Mouse (Mus musculus) heart, postnatal 25 days (tissue): ENCODE results near the gene Gpr108. TPM values are rescaled to one million over a fixed set of nuclear protein-coding genes. Genes with fewer than 3 reads are reported as not detected.
A peak's percentile ranks its signal among the peaks of the same experiment; 100 is the strongest.
"Not testable (repeated sequence)": the region's sequence is repeated elsewhere in the genome, so short reads cannot be mapped to it uniquely, and the experiment has no call there.

Experiments
- DNase-seq: peaks from one replicate; pipeline ENCODE4 v3.0.0; 2022; ENCODE audit warnings: low spot score
- intact Hi-C: fragments of 180-260 bp; cut with DNase I; formaldehyde crosslinking; loops from one replicate; pipeline ENCODE4 v1.15.1; 2025
- total RNA-seq, 2 experiments: library from RNA; stranded (reverse); gene quantifications; 2 replicates each; pipeline ENCODE4 v1.2.3; 2021

The Gpr108 gene
- total RNA-seq: 10 to 100 TPM; 26.1 to 29.5 TPM

DNA sequence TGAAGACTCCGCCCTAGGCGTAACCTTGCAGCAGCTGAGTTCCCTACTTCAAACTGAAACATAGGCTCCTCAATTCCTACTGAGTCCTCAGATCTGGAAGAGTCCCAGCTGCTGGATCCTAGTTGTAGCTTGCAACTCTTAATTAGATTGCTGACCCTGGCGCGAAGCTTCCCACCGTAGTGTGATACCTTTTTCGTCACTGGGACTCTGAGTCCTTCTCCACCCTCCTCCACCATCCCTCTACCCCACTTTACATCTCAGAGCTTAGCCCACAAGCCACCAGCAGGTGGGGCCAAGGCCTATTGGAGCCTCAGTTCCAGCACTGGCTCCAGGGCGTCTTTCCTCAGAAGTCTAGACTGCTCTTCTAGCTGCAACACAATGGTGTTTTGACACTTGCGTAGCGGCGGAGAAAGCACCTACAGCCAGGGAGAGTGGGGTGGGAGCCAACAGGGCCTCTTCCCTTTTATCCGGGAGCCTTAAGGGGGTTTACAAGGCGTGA is at the start of gene Gpr108:
TSS of gene Gpr108 (minus strand) at position 246 of the 499 bp plus-strand sequence.
- intact Hi-C loops: no loop called here
- peak; percentile 79 for DNase-seq

DNA sequence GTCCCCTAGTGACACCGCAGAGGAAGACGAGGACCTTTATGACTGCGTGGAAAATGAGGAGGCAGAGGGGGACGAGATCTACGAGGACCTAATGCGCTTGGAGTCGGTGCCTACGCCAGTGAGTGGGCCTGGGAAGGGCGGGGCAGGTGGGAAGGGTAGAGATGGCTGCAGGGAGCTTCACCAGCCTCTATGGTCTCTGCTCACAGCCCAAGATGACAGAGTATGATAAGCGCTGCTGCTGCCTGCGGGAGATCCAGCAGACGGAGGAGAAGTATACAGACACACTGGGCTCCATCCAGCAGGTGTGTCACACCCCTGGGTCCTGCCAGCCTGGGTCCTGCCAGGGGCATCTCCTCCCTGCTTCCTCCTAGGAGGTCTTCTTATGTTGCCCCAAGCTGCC is 48.8 kb upstream of the Gpr108 start:
- no peak for DNase-seq
- intact Hi-C loops: no loop called here

DNA sequence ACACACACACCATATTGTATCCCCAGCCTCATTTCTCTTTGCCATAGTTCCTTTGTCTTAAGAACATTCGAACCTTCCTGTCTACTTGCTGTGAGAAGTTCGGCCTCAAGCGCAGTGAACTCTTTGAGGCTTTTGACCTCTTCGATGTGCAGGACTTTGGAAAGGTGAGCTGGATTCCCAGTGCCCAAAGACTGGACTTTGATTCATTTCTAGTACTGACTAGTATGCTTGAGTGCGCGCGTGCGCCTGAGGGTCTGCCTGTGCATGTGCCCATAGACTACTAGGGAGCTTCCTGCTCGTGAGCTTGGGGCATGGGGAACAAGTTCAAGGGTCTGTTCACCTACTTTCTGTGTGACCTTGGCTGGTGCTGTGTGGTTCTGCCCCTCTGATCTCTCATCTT is 47.7 kb upstream of the Gpr108 start:
- intact Hi-C loops: no loop called here
- DNase-seq: no peak

DNA sequence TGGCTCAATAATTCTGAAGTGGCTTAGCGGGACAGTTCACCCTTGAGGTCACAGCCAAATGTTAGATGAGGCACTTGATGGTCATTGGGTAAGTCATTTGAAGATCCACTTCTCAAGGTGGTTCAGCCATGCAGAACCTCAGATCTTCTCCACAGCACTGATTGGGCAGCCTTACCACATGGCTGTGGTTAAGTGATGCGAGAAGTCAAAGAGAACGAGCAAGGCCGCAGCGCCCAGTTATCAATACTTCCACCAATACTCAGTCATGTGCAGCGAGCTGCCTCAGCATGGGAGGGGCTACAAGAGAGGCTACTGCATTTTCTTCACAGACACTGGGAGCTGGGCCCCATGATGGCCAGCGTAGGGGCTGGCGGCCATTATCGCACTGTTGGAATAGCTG is 44.7 kb upstream of the Gpr108 start:
- DNase-seq: no peak
- intact Hi-C loops: no loop called here

DNA sequence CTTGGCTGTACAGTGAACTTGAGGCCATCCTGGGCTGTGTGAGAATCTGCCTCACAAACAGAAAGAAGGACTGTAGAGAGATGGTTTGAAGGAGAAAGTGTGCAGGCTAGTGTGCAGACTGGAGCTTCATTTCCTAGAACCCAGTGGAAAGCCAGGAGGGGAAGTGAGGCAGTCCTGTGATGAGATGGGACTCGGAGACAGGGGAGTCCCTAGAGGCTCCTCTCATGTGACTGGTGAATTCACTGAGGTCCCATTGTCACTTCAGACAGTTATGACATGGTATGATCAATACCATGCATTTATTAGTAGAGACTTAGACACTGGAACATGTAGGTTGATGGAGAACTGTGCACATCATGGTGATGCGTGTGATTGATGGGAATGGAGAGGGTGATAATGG is 44.1 kb upstream of the Gpr108 start:
- intact Hi-C loops: no loop called here
- no peak for DNase-seq

DNA sequence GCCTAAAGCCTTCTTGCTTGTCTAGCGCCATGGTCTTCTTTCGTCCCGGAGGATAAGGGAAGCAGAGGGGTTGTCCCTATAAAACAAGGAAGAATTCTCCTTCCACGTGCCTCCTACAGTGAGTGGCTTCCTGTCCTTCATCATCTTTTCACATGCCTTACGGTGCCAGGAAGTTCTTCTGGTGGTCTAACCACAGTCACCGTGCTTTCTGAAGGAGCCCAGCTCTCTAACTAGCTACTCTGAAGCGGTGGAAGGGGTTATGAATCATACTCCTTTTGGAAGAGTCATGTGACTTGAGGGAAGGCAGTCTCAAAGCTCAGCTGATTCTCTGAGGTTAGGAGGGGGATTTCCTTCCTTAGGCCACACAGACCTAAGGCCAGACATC is 42.4 kb upstream of the Gpr108 start:
- no peak for DNase-seq
- intact Hi-C loops: no loop called here

GRCm38 (mm10) chr17:57290001-57290670 is 41.9 kb upstream of the Gpr108 start:
- intact Hi-C loops: no loop called here
- DNase-seq: no peak

DNA sequence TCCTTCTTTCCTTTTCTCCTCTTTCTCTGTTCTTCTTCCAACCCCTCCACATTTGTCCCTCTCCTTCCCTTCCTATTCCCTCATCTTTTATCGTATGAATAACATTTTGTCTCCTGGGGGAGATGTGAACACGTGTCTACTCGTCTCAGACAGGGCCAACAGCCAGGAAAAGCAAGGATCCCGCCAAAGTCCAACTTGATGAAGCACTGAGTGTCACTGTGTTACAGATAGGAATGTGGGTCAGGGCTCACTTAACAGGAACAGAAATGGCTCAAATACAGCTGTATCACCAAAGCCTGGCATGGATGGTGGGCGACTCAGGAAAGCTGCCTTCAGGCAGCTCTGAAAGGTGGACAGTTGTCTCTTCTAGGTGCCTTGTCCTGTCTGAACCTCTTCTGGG is 41.0 kb upstream of the Gpr108 start:
- intact Hi-C loops: no loop called here
- no peak for DNase-seq

DNA sequence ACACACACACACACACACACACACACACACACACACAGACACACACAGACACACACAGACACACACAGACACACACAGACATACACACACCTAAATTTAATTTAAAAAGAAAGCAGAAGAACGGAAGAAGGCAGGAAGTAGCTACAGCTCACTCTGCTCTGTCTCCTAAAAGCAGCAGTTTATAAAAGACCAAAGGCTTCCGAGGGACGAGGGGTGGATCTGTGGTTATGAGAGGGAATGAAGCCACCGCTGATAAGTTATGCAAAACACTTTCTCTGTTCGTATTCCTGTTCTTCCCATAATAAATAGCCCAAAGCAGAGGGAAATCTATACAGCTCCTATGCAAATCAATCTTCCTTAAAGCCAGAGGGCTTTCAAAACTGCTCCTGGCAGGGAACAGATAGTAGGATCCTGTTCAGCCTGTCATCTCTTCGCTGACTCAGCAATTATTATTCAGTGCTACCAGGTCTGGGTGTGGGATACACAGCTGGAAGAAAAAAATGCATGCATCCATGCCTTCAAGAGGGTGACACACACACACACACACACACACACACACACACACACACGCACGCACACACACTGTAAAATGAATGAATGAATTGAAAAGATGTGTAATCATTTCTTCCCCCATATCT is 38.6 kb upstream of the Gpr108 start:
- DNase-seq: no peak
- intact Hi-C loops: no loop called here

DNA sequence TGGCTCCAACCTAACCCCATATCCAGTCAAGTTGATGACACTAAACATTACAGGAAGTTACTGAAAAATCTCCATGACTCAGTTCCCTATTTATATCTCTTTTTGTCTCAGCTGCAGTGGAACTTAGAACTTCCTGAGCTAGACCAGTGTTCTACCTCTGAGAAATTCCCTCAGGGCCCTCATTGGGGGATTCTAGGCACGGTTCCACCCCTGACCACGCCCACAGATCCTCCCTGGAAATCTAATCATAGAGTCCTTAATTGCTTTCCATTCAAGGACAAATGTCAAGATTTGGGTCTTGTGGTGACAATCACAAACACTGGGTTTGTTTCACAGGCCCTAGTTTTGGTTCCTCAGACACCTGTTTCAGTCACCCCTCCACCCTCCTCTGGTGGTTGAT is 36.8 kb upstream of the Gpr108 start:
- intact Hi-C loops: no loop called here
- DNase-seq: no peak

DNA sequence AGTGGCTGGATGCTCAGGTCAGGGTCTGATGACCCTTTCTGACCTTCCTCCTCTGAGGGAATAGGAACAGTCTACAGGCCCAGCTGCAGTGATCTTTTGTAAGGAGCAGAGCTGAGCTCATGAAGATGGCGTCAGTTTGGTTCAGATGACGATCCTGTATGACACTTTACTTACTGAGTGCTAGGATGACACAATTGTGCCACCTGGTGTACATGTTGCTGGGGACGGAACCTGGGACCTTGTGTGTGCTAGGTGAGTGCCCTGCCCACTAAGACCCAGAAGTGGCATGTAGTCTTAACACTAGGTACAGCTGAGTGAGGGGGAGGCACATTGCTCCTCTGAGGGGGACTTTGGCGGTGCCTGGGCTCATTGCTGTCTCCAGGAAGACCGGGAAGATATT is 35.7 kb upstream of the Gpr108 start:
- DNase-seq: no peak
- intact Hi-C loops: loop anchor here (5.0 kb wide), 1 partner anchor 43 kb away; no protein-coding TSS in a partner anchor

DNA sequence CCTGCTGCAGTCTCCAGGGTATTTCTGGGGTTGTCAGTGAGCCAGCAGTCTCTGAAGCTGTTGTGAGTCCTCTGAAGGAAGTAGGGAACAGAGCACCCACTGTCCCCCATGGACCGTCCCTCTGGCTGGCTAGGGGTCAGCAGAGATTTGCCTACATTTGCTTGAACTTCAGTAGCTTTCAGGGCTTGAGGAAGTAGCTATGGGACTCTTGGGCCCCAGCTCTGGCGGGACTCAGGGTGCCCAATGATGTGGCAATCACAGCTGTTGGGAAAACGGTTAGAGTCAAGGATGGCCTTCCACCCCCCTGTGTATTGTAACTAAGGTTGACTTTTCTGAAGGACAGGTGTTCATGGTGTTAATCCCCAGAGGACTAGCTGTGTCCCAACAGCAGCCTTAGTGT is 32.2 kb upstream of the Gpr108 start:
- intact Hi-C loops: loop anchor here (1.0 to 5.0 kb wide), 2 partner anchors 47 to 60 kb away; no protein-coding TSS in a partner anchor
- no peak for DNase-seq

DNA sequence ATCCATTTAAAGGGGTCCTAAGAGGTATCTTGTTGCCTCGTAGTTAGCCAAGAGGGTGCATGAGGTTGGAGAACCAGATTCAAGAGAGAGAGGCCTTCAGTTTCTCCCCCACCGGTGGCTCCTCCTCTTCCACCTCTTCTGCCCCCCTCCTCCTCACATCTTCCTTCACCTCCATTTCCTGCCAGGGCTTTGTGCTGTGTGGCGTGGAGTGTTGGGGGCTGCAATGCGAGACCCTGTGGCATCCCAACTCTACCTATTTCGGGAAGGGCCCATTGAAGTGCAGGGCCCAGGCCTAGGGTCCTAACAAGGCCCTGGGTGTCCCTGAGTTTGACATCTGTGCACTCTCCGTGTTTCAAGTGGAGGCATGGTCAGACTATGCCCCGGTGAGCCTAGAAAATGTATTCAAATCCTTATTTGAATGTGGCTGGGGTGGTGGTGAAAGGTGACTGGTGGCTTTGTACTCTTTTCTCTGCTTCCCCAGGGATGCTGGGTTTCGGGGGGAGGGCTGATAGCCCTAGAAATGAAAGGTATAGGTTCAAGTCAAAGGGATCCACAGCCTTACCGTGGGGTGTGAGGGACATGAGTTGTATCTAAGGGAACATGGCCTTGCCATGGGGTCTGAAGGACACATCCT is 31.5 kb upstream of the Gpr108 start:
- no peak for DNase-seq
- intact Hi-C loops: loop anchor here (1.0 to 5.0 kb wide), 3 partner anchors 48 to 182 kb away; no protein-coding TSS in a partner anchor

DNA sequence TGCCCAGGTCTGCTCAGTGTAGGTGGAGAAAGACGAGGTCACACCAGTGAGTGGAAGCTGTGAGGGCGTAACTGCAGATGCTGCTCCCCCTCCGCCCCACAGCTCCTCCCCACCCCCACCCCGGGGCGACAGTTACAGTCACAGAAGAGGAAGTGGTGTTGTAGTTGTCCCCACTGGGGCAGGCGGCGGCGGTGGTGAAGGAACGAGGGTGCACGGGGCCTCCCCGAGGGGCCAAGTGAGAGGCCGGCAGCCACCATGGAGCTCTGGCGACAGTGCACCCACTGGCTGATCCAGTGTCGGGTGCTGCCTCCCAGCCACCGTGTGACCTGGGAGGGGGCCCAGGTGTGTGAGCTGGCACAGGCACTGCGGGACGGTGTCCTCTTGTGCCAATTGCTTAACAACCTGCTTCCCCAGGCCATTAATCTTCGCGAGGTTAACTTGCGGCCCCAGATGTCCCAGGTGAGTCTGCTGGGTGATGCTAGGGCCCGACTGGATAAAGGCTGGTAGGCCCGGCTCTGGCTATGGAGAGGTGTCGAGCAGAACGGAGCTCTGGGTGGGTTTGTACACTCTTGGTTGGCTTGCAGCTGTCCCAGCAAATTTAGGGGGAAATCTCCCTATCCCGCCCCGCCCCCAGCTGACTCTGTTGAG is 30.8 kb upstream of the Gpr108 start, which contains the start of gene Vav1:
TSS of gene Vav1 (plus strand) at position 158 of the 648 bp plus-strand sequence.
- intact Hi-C loops: loop anchor here (5.0 kb wide), 1 partner anchor 182 kb away; no protein-coding TSS in a partner anchor
- no peak for DNase-seq

- DNase-seq: no peak
- intact Hi-C loops: loop anchor here (5.0 kb wide), 1 partner anchor 181 kb away; no protein-coding TSS in a partner anchor
Measured at GRCm38 (mm10) chr17:57278537-57278936, 30.3 kb upstream of the Gpr108 start.

DNA sequence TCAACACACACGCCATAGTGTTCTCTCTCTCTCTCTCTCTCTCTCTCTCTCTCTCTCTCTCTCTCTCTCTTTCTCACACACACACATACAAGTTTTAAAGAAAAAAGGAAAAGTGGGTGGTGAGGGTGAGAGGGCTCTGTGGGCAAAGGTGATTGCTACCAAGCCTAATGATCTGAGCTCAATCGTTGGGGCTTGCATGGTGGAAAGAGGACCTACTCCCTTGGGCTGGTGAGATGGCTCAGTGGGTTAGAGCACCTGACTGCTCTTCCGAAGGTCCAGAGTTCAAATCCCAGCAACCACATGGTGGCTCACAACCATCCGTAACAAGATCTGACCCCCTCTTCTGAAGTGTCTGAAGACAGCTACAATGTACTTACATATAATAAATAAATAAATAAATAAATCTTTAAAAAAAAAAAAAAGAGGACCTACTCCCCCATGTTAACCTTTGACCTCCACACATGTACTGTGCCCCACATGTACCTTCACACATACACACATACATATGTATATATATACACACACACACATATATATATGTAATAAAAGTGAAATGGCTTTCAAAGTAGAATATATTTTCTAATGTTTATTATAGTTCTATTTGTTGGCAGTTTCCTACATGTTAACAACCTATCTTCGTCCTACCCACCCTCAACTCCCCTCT is 29.5 kb upstream of the Gpr108 start:
- intact Hi-C loops: loop anchor here (1.0 to 5.0 kb wide), 2 partner anchors 58 to 180 kb away; no protein-coding TSS in a partner anchor
- not testable (repeated sequence) for DNase-seq

DNA sequence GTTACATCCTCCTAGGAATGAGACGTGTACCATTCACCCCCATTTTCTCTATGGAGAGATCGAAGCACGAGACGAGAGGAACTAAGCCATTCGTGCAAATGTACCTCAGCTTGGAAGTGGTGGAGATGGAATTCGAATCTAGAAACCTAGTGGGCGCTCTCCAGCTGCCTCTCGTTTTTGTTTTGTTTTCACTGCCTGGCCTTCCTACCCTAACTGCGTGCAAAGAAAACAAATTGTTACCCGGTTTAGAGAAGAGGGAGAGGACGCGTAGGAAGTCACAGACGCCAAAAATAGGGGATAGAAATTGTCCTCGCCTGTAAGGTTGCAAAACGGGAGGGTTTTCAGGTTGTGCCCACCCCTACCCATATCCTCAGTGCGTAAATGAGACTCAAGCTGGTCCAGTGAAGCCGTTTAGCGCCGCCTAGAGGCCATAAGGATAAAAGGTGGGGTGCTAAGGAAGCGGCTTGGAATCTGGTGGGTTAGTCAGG is 28.4 kb upstream of the Gpr108 start:
- intact Hi-C loops: loop anchor here (1.0 to 5.0 kb wide), 2 partner anchors 57 to 179 kb away; no protein-coding TSS in a partner anchor
- DNase-seq: peak; percentile 58

DNA sequence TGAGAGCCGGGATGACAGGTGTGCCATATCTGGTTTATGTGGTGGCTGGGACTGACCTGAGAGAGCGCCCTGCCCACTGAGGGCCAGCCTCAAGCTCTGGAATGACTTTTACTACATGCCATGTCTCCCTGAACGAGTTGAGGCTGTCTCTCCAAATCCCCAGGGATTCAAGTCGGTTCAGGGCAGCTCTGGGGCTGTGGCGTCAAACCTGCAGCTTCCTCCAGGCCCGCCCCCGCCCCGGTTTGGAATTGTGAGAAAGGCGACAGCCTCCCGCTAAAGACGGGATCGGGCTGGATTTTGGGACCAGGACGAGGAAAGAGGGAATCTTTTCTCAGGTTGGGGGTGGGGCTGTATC is 27.7 kb upstream of the Gpr108 start:
- intact Hi-C loops: loop anchor here (2.0 to 5.0 kb wide), 2 partner anchors 25 to 179 kb away; no protein-coding TSS in a partner anchor
- DNase-seq: no peak
